Mouse (Mus musculus) urinary bladder, postnatal 4 days (tissue): ENCODE results near the gene Med18.

Experiments
- DNase-seq, 2 experiments: peaks; one replicate each; pipeline ENCODE4 v3.0.0; 2021 to 2022; ENCODE audit warnings: low spot score in 2 of 2

The Med18 gene

GRCm38 (mm10) chr4:132463430-132464254 lies at the start of gene Med18:
Med18 (minus strand) TSS chr4:132463921.
- DNase-seq = peak; percentile 86 to 89

GRCm38 (mm10) chr4:132512080-132512479 lies 48.4 kb upstream of the Med18 start:
- DNase-seq = no peak

GRCm38 (mm10) chr4:132510352-132510798 lies 46.7 kb upstream of the Med18 start, which contains the start of gene Sesn2:
Sesn2 (minus strand) TSS chr4:132510501.
- peak; percentile 96 to 97 for DNase-seq

GRCm38 (mm10) chr4:132509621-132510296 lies 46.0 kb upstream of the Med18 start:
- peak; percentile 81 to 87 for DNase-seq

- no peak for DNase-seq
Measured at GRCm38 (mm10) chr4:132507210-132507609, 43.5 kb upstream of the Med18 start.

- no peak for DNase-seq
Measured at GRCm38 (mm10) chr4:132506250-132506649, 42.5 kb upstream of the Med18 start.

GRCm38 (mm10) chr4:132505800-132506199 lies 42.1 kb upstream of the Med18 start:
- DNase-seq = no peak

GRCm38 (mm10) chr4:132505034-132505738 lies 41.5 kb upstream of the Med18 start:
- DNase-seq = no peak

GRCm38 (mm10) chr4:132503344-132503743 lies 39.6 kb upstream of the Med18 start:
- DNase-seq = no peak

- no peak for DNase-seq
Measured at GRCm38 (mm10) chr4:132501639-132502038, 37.9 kb upstream of the Med18 start.

GRCm38 (mm10) chr4:132494271-132494918 lies 30.7 kb upstream of the Med18 start:
- no peak for DNase-seq

GRCm38 (mm10) chr4:132492178-132493060 lies 28.7 kb upstream of the Med18 start:
- DNase-seq = no peak

- no peak for DNase-seq
Measured at GRCm38 (mm10) chr4:132491748-132492147, 28.0 kb upstream of the Med18 start.

- DNase-seq = no peak
Measured at GRCm38 (mm10) chr4:132491057-132491456, 27.3 kb upstream of the Med18 start.

GRCm38 (mm10) chr4:132490273-132491010 lies 26.7 kb upstream of the Med18 start:
- no peak for DNase-seq

GRCm38 (mm10) chr4:132488976-132489375 lies 25.3 kb upstream of the Med18 start:
- no peak for DNase-seq

GRCm38 (mm10) chr4:132488521-132488920 lies 24.8 kb upstream of the Med18 start:
- DNase-seq = no peak

- no peak for DNase-seq
Measured at GRCm38 (mm10) chr4:132484820-132485219, 21.1 kb upstream of the Med18 start.

GRCm38 (mm10) chr4:132484231-132484630 lies 20.5 kb upstream of the Med18 start:
- no peak for DNase-seq
